Mouse (Mus musculus): ENCODE measurements around the gene Etfbkmt.
"Not testable (repeated sequence)": the region's sequence is repeated elsewhere in the genome, so short reads cannot be mapped to it uniquely, and the experiment has no call there.

Gene Etfbkmt

DNA sequence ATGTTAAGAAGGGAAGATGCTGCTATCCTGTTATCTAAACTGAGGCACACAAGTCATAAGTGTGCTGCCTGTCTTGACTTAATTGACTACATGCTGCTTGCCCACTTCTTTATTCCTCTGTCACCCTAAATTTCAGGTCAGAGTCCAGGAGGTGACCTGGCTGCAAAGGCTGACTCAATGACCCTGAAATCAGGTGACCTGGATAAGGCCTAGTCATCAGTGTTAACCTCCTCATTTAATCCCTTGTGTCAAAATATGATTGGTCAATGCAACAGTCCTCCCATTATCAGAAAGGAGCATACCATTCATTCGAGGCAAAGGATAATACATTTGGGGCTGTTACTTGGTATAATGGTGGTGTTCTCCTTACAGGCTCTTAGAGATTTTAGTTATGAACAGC is at the start of gene Etfbkmt:
Gene Etfbkmt, plus strand, starts transcription at position 379 of the 400 bp plus-strand sequence.
- no peak for DNase-seq

GRCm38 (mm10) chr6:149092406-149092805 is 47.2 kb upstream of the Etfbkmt start:
- no peak for DNase-seq

DNA sequence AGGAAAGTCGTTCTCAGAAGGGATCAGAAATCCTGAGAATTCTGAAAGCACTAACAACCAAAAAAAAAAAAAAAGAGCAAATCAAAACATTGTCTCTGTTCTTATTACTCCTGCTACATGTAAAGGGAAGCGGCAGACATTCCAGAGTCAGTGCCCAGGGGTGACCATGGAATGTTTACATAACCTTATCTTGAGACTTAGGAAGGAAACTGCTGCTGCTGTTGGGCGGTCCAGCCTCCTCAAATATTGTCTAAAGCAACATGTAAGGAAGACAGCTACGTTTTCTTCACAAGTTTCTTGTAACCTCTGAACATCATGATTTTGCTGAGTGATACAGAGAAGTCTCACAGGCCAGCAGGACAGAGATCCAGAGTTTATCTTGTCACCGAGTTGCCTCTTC is 46.2 kb upstream of the Etfbkmt start:
- peak; percentile 55 for DNase-seq

DNA sequence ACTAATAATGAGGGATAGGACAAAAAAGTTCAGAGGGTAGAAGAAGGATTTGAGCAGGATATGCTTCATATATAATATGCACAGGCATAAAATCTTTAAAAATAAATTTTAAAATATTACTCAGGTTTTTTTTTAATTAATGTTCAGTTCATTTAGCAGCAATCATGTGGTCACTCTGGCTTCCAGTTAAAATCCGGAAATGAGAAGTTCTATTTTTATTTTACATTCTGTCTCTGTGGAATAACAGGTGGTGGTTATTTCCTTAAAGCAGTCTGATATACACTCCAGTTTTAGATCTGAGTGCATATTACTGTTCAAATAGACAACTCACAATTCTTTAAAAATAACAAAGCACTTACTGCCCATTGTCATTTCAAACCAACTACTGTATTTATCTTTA is 45.1 kb upstream of the Etfbkmt start:
- no peak for DNase-seq

GRCm38 (mm10) chr6:149095389-149095788 is 44.3 kb upstream of the Etfbkmt start:
- peak; percentile 19 for DNase-seq

DNA sequence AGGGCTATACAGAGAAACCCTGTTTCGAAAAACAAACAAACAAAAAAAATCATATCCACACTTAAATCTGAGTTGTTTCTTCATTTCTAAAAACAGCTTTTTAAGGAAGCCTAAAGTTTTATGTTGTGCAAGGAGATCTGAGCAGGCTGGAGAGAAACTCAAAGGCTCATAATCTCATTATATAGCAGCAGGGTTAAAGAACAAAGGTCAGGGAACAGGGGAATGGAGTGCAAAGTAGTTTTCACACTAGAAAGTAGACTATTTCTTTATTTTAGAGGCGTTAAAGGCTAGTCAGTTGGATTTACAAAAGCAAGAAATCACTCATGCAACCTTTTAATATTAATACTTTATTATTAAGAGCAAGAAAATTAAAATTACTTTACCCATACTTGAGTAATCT is 43.4 kb upstream of the Etfbkmt start:
- no peak for DNase-seq

DNA sequence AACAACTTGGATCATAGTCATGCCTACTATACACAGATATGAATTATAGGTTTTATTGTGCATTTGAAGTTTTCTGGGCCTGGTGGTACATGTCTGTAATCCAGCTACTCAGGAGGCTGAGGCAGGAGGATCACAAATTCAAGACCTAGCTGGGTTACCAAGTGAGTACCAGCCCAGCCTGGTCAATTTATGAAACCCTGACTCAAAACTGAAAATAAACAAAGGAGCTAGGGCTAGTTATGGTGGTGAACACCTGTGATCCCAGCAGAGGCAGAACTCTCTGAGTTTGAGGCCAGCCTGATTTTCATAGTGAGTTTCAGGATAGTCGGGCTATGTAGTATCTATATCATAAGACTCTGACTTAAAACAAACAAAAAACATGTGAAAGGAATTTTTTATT is 42.4 kb upstream of the Etfbkmt start:
- no peak for DNase-seq

- no peak for DNase-seq
These were observed 40.7 kb upstream of the Etfbkmt start for GRCm38 (mm10) chr6:149098993-149099392.

GRCm38 (mm10) chr6:149100174-149101075 is 39.2 kb upstream of the Etfbkmt start:
- peak; percentile 71 for DNase-seq

- peak; percentile 86 for DNase-seq
These were observed 38.3 kb upstream of the Etfbkmt start, which contains the start of gene Dennd5b for GRCm38 (mm10) chr6:149101076-149101942. Gene Dennd5b, minus strand, starts transcription at chr6:149101680.

GRCm38 (mm10) chr6:149101943-149102243 is 37.8 kb upstream of the Etfbkmt start:
- no peak for DNase-seq

DNA sequence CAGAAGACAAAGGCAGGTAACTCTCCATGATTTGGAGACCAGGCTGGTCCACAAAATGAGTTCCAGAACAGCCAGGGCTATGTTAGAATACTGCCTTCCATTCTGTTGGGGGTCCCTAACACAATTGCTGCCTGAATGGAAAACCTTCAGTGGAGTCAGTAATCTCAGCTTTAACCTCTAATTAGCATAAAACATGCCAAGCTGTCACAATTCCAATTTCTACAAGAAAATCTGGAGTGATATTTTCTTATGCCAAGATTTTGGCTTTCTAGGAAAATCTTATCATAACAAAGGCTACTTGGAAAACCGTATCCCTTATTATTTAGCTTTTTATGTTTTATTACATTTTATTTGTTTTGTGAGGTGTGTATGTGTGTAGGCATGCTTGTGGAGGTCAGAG is 36.2 kb upstream of the Etfbkmt start:
- no peak for DNase-seq

- no peak for DNase-seq
These were observed 32.0 kb upstream of the Etfbkmt start for GRCm38 (mm10) chr6:149107615-149108014.

- no peak for DNase-seq
These were observed 30.7 kb upstream of the Etfbkmt start for GRCm38 (mm10) chr6:149108909-149109308.

DNA sequence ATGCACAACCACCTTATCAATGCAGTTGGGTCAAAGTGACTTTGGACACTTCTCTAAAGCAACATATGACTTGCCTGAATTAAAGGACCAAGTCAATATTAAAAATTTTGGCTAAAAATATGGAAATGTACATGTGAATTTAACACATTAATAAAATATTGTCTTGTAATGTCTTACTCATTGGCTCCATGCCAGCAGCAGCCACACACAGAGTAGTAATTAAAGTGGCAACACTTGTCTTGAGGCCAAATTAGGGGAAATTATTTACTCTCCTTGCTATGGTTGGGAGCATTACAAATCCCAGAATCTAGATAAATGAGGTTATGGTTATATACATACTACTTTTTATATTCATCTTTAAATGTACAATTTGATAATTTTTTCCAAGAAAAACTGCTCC is 22.7 kb upstream of the Etfbkmt start:
- DNase-seq = no peak

DNA sequence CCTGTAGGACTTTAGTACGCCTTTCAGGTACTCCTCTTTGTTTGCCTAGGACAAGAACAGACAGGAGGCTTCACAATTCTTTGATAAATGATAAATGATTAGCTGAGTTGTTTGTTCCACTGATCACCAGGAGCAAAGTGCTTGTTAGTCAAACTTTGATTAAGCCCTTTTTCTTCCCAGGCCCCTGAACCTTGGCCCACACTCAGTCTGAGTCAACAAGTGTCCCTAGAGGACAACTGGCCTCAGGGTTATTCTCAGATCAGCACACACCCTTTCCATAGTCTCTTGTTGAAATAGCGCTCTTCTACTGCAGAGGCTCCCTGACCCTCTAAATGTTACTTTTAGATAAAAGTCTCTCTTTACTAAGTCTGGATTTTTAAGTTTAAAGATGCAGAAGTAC is 20.7 kb upstream of the Etfbkmt start:
- DNase-seq = peak; percentile 7

- peak; percentile 82 for DNase-seq
These were observed 19.8 kb upstream of the Etfbkmt start for GRCm38 (mm10) chr6:149119853-149120252.

DNA sequence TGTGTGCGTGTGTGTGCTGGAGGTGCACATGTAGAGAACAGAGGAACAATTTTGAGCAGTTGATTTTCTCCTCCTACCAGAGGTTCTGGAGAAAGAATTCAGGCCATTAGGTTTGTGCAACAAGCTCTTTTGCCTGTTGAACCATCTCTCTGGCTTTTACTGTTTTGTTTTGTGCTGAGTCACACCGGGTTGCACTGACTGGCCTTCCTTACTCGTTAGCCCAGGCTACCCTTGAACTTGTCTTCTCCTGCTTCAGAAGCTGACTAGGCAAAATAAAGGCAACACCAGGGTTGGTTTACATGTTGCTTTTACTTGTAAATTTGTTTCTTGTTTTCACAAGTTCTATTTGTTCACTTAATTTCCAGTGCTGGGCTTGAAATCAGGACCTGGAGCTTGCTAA is 16.6 kb upstream of the Etfbkmt start:
- no peak for DNase-seq

GRCm38 (mm10) chr6:149126675-149127074 is 13.0 kb upstream of the Etfbkmt start:
- DNase-seq = peak; percentile 61

DNA sequence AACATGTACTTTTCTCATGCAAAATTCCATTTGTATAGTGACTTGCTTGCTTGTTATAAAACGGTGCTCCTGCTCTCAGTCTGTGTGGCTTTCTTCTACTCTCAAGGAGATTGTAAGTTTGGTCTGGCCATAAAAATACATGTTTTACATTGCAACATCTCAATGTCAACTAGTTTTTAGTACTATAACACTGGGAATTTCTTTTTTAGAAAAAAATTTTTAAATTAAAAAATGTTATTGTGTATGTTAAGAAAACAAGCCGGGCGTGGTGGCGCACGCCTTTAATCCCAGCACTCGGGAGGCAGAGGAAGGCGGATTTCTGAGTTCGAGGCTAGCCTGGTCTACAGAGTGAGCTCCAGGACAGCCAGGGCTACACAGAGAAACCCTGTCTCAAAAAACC is 9.8 kb upstream of the Etfbkmt start, which contains the start of gene Gm10203:
Gene Gm10203, plus strand, starts transcription at position 301 of the 400 bp plus-strand sequence.
- DNase-seq = not testable (repeated sequence)

DNA sequence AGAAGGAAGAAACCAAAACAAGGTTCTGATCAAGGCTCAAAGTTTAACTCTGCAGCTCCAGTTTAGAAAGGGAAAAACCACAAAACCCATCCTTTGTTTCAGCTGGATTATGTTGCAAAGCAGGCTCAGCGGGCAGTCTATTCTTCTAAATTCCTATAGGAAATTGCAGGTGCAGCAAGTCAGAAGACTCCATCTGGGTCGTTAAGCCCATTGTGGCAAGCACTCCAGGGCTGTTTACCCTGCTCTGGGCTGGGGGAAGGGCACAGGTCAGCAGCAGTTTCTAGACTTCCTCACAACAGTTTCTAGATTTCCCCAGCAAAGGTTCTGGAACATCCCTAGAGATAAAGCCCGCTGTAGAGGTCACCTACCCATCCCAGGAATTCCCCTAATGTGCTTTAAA is 8.5 kb upstream of the Etfbkmt start:
- DNase-seq = no peak

DNA sequence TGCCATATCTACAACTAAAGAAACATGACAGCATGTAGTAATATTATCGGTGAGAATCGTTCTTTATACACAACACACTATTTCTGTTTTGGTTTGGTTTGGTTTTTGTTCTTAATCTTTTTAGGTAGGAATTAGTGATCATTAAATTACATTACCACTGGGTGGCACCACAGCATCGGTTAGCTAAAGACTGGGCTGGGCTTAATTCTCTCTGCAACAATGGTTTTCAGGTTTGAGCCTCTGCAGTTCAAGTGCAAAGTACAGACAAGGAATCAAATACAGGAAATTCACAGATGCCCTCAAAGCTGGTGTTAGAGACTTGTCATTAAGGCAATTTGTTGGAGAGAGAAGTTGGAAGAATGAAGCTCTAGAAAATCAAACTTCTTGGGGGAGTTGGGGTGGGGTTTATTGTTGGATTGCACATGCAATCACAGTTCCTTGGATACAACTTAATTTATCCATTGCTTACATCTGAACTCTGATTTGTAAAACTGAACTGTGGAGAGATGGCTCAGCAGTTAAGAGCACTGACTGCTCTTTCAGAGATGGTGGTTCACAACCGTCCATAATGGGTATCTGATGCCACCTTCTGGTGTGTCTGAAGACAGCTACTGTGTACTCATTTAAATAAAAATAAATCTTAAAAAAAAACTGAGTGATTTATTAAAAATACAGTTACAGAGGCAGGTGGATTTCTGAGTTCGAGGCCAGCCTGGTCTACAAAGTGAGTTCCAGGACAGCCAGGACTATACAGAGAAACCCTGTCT is 7.2 kb upstream of the Etfbkmt start:
- DNase-seq = peak; percentile 63
